Mouse (Mus musculus): Measurements from ENCODE around the gene Zfp600.
"Not testable (repeated sequence)": the region's sequence is repeated elsewhere in the genome, so short reads cannot be mapped to it uniquely, and the experiment has no call there.

The Zfp600 gene

DNA sequence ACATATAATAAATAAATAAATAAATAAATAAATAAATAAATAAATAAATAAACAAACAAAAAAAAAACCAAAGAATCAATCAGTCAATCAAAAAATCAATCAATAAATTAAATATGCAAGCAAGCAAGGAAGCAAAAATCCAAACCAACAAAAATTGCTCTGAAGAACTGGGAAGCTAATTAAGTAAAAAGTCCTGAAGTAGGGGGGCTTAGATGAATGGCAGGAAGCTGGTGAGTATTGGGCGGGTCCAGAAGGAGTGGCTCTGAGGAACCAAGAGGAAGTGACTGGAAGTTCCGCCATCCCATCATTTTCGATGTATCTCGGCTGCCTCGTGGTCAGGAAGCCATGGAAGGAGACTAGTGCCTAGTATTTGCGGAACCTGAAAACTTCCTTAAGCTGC, at the start of gene Zfp600:
Zfp600 (plus strand) TSS at position 301 of the 400 bp plus-strand sequence.
- DNase-seq = not testable (repeated sequence)

GRCm38 (mm10) chr4:146162893-146163292, 6.3 kb downstream of the Zfp600 start:
- DNase-seq = not testable (repeated sequence)

- DNase-seq = not testable (repeated sequence)
Measured at GRCm38 (mm10) chr4:146167202-146167832, 10.7 kb downstream of the Zfp600 start.

DNA sequence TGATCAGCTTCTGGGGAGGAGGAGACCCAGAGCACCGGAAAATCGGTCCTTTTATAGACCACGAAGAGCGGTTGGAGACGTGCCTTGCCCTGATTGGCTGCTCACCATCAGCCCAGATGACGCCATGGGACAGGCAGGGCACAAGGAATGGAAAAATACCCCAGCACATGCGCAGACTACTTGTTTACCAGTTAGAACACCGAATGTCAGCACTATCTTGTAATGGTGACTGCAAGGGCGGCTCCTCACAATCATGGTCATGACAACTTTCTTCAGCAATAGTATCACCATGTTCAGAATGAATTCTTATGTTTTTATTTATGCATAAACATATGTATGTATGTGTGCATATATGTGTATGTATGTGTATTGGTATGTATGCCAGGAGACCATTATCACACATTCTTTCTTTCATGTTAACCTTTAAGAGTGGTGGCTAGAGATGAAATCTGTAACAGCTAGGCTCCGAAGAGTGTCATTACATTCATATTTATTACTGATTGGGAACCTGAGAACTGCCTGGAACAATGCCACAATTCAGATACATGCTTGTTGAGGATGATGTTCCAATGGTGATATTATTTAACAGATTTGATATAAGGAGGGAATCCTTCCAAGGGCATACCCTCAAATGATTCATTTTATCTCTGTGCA, 11.4 kb downstream of the Zfp600 start:
- not testable (repeated sequence) for DNase-seq

DNA sequence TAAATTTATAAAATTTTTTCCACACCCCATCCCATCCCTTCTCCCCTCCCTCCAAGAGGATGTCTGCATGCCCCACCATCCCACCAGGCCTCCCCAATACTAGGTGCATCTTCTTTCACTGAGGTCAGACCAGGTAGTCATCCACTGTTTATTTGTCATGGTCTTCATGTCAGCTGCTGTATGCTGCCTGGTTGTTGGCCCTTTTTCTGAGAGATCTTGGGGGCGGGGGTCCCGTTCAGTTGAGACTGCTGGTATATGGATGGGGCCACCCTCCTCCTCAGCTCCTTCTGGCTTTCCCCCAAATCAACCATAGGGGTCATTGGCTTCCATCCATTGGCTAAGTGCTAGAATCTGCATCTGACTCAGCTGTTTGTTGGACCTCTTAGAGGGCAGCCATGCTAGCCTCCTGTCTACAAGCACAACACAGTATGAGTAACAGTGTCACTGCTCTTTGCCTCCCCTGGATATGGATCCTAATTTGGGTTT, 12.1 kb downstream of the Zfp600 start:
- DNase-seq = not testable (repeated sequence)

- DNase-seq = peak in 1 of 2 experiments; percentile 11
Measured at GRCm38 (mm10) chr4:146173378-146174226, 17.0 kb downstream of the Zfp600 start.

GRCm38 (mm10) chr4:146204357-146204756, 47.7 kb downstream of the Zfp600 start:
- not testable (repeated sequence) for DNase-seq

DNA sequence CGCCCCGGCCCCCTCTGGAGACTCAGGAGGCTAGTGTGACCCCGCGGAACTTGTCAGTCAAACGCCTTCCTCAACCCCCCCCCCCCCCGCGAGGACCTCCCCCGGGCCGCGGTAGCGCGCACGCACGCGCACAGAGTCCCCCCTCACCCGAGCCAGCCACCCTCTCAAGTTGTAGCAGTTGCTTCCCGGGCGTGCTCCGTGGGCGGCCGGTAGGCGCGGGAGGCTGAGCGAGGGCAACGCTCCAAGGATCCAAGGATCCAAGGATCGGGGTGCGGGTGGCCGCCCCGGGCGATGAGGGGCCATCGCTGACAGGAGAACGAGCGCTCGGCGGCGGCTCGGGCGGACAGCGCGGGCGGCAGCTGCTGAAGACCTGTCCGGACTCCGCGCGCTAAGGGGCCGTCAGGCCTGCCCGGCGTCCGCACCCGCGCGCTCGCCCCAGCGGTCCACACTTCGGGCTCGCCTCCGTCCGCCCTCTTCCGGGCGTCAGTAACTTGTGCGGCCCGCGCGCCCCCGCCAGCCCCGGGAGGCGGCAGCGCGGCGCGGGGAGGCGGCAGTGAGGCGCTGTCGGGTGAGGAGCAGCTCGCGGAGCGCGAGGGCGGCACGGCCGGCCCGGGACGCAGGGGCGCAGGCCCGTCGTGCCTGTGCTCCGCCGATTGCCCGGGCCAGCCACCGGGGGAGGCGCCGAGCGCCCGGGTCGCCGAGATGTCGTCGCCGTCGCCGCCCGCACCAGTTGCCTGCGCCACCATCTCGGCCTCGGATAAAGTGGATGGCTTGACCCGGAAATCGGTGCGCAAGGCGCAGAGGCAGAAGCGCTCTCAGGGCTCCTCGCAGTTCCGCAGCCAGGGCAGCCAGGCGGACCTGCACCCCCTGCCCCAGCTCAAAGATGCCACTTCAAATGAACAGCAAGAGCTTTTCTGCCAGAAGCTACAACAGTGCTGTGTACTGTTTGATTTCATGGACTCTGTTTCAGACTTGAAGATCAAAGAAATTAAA, 82.9 kb downstream of the Zfp600 start:
- DNase-seq = not testable (repeated sequence)

- not testable (repeated sequence) for DNase-seq
Measured at GRCm38 (mm10) chr4:146242119-146242518, 85.5 kb downstream of the Zfp600 start.

All from kidney, adult 8-10 months (tissue).